Mouse (Mus musculus) frontal cortex, postnatal 10 days (tissue): Measurements from ENCODE around the gene Smim22.

ENCODE experiments used
- DNase-seq, 2 experiments: peaks; one replicate each; pipeline ENCODE4 v3.0.0; 2022; ENCODE audit warnings: low spot score in 2 of 2, mixed read lengths in 1 of 2

Gene Smim22

DNA sequence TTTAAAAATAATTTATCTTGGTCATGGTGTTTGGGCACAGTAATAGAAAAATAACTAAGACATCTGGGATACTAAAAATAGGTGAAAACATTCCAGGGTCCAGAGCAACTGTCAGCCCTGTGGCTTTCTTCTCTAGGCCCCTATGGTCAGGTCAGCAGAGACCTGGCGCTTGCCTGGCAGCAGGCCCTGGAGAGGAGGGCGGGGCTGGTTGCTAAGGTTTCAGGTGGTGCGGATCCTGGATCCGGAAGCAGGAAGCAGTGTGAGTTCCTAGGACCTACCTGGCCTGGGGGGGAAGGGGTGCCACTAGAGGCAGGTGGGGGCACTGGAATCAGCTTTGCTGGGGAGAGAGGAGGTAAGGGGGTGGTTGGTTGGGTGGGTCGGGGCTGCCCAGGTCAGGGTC lies at the start of gene Smim22:
Gene Smim22, plus strand, starts transcription at position 222 of the 400 bp plus-strand sequence.
- DNase-seq: no peak

DNA sequence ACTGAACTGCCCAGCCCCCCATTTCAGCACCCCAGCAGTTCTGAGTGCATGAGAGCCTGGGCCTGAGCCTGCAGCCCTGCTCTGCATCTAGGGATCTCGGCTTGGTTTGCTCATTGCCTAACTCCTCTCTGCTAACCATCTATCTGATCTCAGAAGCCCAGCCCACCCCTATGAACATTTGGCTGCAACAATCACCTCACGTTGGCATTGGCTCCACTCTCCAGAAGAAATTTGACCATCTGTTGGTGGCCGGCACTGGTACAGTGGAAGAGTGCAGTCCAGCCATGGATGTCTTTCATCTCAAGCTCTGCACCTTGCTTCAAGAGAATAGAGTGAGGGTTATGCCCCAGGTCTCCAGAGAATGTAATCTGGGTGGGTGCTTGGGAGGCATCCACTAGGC lies 49.6 kb upstream of the Smim22 start:
- no peak for DNase-seq

DNA sequence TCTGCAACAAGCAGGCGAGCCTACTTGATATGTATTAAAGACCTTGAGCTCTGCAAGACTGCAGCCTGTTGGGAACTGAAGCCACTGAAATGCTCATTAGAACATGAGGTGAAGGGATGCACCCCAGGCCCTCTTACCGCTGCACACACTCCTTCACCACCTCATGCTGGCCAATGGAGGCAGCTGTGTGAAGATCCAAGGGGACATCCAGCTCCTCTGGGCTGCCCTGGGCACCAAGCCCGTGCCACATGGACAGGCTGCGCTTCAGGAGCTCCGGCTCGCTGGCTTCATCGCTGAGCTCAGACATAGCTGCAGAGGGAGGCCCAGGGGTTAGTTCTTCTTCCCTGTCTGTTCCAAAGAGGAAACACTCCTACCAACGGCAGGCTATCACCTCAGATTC lies 46.8 kb upstream of the Smim22 start:
- no peak for DNase-seq

DNA sequence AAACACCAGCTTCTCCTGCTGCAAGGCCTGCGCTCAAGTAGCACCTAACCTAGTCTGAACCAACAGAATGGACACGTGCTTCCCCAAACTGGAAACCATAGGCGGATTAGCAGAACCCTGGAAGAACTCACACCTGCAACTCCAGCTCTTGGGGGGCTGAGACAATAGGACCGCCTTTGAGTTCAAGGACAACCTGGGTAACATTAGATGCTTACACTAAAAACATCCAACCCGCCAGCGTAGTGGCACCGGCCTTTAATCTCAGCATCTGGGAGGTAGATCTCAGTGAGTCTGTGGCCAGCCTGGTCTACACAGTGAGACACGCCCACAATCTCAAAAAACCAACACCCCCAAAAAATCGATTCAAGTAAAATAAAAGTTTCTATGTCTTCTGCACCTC lies 43.7 kb upstream of the Smim22 start:
- no peak for DNase-seq

DNA sequence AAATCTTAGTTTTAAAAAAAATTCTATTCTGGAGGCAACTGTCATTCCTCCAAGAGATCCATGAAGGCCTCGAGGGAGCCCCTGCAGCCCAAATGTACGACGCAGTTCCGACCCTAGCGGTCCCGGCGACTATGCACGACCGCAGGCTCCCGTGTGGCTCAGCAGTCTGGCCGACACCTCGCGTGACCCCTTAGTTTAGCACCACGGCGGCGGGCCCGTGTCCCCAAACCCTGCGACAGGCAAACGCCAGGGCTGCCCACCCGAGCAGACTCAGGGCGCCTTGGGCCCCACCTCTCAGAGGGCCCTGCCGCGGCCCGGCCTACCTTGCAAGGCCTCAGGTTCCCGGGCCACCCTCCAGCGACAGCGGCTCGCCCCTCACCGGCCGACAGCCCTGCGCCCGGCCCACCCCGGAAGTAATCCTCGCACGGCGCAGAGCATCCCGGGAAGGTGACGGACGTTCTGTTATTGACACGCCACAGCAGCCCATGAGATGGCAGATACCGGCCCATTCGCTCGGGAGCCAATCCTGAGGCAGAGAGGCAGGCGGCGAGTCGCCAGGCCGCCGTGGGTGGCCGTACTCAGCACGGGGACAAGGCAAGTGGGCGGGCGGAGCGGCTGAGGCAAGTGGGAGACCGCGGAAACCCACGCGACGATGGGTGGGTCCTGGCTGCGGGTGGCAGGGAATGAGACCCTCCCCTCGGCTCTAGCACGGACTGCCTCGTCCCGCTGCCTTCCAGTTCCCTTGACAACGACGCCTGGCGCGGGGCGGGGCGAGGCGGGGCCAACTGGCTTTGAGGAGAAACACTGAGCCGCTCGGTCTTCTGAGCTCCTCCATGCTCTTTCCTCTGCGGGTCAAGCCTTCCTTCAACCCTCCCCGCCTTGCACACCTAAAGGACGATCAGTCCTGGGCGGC lies 43.0 kb upstream of the Smim22 start, which contains the start of gene Anks3:
Gene Anks3, minus strand, starts transcription at position 409 of the 913 bp plus-strand sequence.
- peak; percentile 99 for DNase-seq

DNA sequence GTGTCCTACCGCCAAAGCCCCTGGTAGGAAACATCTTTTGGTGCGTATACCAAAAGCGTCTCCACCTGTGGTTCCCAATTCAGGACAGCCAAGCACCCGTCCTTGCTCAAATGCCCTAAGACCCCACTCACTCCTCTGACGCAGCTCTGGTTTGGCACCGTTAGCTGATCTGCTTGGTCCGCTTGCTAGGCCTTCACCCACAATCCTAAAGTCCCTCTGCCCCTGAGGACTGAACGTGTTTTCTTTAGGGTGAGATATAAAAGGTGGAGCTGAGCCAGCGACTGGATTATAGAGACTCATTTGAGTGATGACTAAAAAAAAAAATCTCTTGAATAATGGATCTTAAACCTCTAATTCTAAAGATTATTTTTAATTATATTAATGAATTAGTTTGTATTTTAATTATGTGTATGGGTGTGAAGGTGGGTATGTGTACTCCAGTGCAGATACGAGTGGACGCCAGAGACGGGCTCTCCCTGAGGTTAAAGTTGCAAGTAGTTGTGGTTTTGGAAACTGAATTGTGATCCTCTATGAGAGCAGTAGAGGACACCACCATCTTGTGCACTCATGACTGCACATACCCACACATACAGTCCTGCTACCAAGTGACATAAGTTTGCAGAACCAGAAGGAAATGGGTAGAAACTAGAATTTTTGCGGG lies 42.2 kb upstream of the Smim22 start:
- no peak for DNase-seq

DNA sequence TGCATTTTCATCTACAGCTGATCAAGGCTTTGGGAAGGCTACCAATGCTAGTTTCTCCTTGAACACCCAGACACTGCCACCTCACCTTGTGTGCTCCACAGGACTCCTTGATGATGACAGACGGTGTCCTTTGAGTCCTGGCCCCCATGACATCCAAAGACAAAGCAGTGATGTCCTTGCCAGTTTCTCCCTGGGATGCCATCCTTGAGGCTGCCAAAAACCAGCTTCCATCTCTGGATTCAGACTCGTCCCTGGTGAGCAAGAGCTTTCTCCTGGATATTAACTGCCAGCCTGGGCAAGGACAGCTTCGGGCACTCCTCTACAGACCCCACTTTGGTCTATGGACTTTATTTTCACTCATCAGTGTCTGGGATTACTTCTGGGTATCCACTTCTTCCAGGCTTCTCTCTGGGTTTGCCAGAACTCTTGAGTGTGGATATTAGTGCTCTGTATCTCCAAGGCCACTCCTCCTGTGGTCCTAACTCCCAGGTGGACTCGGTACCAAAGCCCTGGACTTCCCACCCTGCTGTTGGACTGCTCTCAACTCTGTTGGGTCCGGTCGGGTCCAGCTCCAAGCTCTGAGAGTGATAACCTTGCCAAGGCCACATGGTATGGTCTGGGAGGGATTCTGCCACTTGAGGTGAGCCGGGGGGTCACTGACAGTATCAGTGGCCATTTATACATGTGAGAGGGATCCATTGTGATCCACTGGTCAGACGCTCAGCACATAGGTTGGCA lies 41.5 kb upstream of the Smim22 start:
- no peak for DNase-seq

DNA sequence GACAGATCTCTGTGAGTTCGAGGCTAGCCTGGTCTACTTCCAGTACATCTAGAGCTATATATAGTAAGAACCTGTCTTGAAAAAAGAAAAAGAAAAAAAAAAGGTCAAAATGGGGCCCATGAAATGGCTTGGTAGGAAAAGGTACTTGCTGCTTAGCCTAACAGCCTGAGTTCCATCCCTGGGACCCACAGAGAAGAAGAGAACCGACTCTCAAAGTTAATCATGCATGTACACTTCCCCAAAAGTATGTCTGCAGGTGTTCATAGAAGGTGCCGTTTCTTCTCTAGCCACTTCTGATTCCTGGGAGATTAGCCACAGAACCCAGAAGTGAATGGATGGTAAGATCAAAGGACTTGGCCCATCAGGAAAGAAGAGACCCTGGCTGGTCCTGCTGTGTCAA lies 38.7 kb upstream of the Smim22 start:
- no peak for DNase-seq

DNA sequence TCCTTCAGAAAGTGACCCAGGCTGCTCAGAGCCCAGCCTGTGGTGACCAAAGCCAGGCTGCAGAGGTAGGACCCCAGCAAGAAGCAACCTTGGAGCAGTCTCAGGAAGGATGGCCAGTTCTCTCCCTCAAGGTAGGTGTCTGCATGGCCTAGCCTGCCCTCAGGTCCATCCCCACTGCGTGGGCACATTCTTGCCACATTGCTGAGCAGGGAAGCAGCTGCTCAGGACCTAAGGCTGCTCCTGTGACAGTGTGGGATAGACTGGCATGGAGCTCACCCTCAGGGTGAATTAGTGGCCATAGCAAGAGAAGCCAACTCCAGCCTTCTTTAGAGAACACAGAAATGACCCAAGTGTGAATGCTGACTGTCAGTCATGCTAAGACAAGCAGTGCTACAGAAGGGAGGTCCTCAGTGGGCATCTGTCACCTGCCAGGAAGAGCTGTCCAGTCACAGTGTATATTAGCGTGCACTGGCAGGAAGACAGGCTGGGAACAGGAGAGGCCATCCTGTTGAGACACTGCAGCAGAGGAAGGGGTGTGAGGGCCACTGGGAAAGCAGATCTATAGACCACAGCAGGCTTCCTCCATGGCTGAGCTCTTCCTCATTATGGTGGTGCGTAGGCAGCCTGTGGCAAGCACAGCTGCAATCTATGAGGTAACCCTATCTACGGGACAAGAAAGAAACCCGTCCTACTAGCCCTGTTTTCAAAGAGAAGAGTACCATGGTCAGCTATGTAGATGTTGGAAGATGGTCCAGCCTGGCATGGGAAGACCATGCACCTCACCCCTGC lies 37.8 kb upstream of the Smim22 start:
- DNase-seq: no peak

DNA sequence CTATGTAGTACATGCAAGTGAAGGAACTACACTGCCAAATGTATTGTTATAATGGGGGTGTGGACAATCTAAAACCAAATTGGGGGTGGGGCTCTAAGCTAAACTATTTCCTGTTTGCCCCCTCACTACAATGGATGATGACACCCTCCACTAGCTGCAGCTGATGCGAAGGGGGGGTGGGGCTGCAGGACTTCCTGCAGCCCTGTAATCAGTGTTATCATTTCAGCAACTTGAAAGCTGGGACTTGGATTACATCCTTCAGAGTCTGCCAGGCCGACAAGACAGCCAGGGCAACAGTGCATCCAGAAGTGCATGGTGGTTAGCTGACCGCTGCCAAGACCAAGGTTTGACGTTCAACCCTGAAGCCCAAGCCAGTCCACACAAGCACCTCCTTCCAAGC lies 35.5 kb upstream of the Smim22 start:
- no peak for DNase-seq

DNA sequence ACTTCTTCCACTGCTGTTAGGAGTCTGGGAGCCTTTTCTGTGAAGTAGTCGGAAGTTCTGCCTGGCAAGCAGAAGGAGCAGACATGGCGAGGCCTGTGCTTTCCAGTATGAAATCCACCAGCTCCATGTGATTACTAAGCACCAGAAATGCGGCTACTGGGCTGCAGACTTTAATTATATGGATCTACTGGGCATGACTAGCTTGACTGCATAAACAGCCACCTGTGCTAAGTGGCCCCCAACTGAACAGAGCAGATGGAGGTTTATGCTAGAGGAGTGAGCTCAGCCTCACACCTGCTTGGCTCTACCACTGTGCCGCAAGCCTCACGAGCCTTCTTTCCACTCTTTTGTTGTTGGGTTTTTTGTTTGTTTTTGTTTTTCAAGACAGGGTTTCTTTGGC lies 32.6 kb upstream of the Smim22 start:
- DNase-seq: no peak

DNA sequence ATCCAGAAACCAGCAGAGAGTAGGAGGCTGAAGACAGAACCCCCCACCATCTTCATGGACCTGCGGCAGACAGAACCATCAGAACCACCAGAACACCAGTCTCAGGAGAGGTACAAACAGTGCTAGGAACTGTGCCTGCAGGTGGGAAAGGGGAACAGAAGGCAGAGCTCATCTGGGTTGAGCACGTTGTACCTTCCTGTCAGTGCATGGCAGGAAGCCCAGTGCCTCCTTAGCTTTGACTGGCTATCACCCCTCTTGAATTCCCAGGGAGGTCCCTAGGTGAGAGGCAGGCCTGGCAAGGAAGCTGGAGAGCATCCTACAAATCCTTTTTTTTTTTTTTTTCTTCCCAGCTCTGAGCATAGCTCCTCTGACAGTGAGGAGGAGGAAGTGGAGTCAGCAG lies 30.9 kb upstream of the Smim22 start:
- no peak for DNase-seq

DNA sequence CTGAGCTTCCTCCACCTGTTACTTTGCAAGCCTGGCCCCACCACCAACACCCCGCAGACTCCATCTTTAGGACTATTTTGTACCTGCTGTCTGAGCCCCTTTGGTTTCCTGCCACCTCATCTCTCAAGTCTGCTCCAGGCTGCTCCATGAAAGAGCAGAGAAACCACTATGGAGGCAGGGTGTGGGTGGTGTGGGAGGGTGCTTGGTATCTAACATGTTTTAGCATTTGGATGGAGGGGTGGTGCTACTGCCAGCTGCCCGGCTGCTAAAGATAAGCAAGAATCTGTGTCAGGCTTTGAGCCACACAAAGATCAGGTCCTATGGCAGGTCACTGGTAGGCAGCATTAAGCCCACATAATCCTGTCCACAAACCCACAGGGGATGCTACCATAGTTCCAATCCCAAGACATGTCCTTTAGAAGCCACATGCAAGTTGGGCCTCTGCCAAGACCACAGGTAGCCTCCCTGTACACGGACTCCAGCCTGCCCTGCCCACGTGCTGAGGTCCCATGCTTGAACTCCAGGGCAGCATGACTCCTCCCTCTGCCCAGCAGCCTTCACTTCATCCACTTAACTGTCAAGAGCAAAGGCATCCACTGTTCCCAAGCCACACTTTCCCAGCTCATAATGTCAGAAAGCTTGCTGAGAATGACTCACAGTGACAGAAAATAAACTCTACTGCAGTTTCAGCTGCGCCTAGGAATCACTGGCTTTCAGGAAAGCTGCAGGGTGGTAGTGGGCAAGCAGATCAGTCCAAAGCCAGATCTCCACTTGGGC lies 28.6 kb upstream of the Smim22 start:
- no peak for DNase-seq

DNA sequence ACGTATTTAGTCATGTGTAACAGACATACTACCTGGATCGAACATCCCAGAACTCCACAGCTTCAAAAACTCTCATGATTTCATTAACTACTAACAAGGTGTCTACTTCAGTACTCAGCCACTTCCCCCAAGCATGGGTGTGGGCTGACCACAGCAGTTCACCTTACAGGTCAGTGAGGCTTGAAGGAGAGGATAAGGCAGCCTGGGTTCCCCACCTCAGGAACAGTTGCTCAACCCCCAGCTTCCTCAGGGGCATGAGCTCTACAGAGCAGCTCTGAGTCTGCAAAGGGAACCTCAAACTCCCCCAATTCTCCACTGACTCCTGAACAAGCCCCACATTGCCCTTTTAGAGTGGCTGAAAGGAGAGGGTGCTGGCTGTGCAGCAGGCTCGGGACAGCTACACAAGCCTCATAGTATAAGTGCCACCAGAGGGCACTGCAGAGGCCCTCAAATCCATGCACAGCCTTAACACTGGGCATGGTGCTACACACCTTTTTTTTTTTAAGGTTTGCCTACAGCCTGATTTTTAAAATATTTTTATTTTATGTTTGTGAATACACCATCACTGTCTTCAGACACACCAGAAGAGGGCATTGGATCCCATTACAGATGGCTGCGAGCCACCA lies 27.2 kb upstream of the Smim22 start:
- DNase-seq: no peak

DNA sequence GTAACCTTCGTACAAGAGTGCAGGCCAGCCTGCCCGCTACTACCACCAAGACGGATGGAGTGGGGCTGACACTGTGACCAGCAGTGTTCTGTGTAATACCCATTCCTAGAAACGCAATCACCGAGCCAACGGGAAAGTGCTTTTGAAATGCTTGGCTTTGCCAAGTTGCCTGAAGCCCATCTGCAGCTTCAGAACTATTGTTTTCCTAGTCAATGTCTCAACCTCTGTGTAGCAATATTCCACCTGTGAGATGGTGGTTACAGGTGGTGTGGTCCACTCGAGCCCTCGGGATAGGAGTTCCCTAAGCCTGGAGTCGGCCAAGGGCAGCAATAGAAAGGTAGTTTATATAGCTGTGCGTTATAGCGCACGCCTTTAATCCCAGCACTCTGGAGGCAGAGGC lies 22.4 kb upstream of the Smim22 start:
- no peak for DNase-seq

DNA sequence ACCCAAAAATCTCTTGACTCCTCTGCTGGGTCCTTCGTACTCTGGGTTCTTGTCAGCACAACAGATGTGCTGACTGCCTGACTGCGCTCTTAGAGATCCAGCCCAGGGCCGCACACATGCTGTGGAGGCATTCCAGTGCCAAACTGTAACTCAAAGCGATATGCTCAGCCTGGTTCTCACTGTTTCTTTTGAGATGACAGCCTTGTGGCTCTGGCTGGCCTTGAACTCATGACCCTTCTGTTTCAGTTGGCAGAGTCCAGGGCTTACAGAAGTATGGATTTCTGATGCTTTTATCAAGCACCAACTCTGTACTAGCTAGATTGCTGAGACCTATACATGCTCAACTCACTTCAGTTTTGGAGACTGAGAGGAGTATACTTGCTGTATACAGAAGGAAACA lies 13.8 kb upstream of the Smim22 start:
- no peak for DNase-seq

DNA sequence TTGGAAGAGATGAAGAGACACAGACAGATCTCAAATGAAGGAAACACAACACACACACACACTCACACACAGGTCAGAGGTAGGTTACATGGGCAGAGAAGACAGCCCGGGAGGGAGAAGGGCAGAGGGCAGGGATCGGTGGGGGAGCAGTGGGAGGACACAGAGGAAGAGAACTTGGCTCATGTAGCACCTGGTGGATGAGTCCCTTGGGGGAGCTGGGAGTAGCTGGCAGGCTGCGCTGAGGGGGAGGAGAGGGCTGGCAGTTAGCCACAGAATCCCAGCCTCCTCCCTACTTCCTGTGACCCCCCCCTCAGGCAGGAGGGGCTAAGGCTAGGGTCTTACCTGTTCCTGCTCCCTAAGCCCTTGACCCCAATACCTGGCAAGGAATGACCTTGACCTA lies 9.5 kb upstream of the Smim22 start, which contains the start of gene Sept12:
Gene Sept12, minus strand, starts transcription at position 300 of the 400 bp plus-strand sequence.
- no peak for DNase-seq

DNA sequence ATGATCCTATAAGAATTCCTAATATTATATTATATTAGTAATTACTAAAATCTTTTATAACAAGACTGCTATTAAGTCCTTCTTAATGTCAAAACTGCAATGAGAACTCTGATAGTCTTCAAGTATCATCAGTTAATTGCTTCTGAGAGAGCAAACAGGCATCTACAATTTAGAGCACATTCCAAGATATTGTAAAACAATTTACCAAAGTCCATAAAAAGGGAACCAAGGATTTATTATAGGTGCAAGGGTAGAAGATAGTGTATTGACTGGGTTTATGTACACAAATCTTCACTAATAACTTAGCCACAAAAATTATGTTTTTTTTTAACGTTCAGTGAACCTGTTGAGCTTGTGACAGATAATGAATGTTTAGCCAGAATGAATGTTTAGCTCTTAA lies 8.1 kb upstream of the Smim22 start:
- DNase-seq: no peak

DNA sequence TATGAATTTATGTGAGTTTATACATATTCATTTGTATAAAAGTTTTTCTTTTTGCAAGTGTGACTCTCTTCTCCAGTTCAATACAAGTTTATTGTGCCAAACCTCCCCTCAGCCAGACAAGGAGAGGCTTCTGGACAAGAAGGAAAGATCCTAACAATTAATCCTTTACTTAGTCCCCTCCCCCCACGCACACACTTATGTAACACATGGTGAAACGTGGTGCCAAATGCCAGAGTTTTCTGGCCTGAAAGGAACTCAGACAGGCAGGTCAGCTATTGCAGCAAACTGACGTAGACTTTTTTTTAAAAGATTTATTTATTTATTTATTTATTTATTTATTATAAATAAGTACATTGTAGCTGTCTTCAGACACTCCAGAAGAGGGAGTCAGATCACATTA lies 6.5 kb upstream of the Smim22 start:
- DNase-seq: no peak

DNA sequence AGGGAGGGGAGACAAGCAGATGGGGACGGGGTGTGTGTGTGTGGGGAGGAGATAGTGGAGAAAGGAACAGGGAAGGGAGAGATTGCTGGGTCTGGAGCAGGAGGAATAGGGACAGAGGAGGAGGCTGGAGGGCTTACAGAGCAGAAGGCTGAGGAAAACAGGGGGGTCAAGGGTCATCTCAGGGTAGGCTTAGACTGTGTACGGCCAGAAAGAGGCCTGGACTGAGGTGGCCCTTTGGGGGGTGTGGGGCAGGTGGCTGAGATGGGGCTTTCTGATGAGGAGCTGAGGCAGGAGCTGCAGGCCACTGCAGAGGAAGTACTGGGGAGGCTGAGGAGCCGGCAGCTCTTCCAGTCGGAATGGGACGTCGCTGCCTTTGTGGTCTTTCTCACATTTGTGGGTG lies 404 bp downstream of the Smim22 start:
- DNase-seq: no peak
